Mouse (Mus musculus) left cerebral cortex, postnatal 4 days (tissue): ENCODE results near the gene Dnajc24. TPM values are rescaled to one million over a fixed set of nuclear protein-coding genes. Genes with fewer than 3 reads are reported as not detected.

Experiments used
- DNase-seq: peaks from one replicate; pipeline ENCODE4 v3.0.0-alpha.2; 2022
- intact Hi-C: fragments of 180-260 bp; cut with DNase I; formaldehyde crosslinking; loops from one replicate; pipeline ENCODE4 v1.15.1; 2025
- total RNA-seq, 2 experiments: library from RNA; stranded (reverse); gene quantifications; 2 replicates each; pipeline ENCODE4 v1.2.3; 2021

The Dnajc24 gene
- total RNA-seq: 10 to 100 TPM; 23.3 to 27.1 TPM

DNA sequence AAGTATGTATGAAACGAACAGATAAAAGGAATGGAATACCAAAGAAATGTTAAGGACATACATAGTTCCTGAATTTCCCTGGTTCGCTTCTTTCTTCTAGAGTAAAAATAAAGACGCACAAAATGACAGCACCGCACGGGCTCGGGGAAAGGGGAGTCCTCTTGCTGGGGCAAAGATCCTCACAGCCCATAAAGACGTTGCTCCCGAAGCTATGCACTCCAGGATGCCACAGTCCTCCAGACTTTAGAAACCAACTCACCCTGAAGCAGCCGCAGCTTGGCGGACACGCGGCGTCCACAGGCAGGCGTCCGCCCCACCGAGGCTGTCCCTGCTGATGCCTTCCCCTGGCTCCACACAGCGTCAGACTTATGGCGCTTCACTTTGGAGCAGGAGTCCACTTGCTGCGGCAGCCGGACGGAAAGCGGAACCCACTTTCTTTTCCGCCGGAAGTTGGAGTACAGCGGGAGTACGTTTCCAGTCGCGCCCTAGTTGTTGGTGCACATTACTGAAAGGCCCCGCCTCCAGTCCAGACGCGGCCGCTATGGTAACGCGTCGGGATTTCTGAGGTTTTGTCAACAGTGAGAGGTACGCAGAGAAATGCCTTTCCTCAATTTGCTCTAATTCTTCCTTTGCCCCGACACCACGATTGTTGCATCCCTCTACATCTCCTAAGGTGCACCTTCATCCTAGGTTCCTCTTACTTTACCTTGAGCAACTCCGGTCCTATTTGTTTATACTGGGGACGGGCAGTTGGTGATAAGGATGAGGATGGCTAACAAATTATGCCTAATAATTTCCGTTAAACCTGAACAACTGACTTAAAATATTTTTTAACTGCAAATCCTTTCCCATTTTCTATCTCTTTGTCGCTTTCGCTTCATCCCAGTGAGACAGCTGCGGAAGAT is at the start of gene Dnajc24:
TSS of gene Dnajc24 (minus strand) at position 715 of the 905 bp plus-strand sequence.
- intact Hi-C loops: no loop called here
- peak; percentile 90 for DNase-seq

DNA sequence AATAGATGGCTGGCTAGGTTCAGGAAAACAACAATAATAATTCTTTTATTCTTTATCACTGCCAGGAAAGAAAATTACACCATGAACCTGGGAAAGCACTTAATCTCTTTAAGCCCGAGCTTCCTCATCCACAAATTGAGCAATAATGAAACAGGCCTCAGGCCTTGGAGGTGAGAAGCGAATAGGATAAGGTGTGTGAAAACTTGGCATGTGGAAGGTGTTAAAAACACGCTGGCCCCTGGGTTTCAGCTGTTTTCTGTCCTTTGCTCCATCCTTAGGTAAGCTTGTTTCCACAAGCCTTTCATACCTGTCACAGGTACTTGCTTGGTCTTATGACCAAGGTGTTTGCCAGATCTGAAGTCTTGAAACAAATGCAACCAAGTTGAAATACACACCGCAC is 43.3 kb upstream of the Dnajc24 start:
- intact Hi-C loops: no loop called here
- no peak for DNase-seq

DNA sequence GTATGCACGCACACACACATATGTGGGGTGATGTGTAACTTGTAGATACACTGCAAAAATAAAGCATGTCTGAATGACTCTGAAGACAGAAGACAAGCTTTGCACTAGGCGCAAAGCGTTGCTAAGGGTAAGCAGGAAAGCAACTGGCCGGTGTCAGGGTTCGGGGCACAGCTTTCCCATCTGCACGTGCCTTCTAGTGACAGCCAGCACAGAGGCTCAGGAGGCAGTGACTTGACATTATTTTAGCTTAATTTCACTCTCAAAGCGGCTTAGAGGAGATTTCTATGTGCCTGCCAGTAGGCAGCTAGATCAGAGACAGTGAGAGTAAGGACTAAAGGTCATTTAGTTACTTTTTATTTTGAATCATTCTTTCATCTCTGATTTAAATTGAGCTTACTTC is 39.1 kb upstream of the Dnajc24 start:
- DNase-seq: peak; percentile 5
- intact Hi-C loops: no loop called here

DNA sequence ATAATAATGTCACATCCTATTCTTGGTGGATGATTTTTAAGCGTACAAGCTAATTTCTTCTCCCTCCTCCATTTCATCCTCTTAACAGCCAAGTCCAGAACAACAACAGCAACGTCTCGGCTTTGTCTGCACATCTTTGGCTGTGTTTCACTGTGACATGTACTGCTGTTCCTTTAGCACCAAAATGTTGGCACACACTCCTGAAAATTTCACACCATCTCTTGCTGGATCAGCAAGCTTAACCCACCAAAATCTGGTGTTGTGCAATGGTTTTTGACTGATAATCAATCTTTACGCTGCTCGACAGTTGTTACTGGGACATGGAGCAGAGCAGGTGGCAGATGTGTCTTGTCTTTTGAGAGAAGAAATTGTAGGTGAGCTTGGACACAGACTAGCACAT is 38.6 kb upstream of the Dnajc24 start:
- DNase-seq: no peak
- intact Hi-C loops: no loop called here

DNA sequence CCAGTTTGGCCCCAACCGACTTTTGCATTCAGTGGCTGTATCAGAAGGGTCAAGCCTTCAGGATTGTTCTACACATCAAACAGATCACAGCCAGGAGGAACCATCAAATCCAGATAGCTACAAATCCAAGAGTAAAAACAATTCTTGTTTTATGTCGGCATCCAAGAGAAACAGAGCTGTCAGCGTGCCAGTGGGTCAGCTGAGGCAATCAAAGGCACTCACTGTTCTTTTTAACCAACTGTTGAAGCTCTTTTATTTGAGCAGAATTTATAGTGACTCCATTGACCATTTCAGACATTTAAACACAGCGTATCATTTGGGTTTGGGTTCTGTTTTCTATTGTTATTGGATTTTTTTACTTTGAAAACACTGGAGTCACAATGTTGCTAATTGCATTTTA is 34.9 kb upstream of the Dnajc24 start:
- intact Hi-C loops: no loop called here

DNA sequence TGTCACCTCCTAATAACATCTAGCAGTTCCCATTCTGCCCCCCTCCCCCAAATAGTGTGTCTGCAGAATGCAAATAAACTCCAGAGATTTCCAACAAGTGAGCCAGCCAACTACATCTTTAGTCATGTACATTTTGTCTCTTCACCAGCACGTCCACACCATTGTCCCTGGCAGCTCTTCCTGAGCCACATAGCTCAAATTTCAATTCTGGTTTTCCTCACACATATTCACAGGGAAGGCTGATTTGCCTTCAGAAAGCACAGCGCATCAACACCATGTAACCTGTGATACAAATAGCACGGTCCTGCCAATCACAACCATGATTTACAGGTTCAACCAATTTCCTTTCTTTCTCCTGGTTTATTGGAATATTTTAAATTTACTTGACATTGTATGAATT is 21.5 kb upstream of the Dnajc24 start:
- intact Hi-C loops: no loop called here
- DNase-seq: no peak

More for the DNA sequence above, 34.9 kb upstream of the Dnajc24 start:
- peak; percentile 32 for DNase-seq

DNA sequence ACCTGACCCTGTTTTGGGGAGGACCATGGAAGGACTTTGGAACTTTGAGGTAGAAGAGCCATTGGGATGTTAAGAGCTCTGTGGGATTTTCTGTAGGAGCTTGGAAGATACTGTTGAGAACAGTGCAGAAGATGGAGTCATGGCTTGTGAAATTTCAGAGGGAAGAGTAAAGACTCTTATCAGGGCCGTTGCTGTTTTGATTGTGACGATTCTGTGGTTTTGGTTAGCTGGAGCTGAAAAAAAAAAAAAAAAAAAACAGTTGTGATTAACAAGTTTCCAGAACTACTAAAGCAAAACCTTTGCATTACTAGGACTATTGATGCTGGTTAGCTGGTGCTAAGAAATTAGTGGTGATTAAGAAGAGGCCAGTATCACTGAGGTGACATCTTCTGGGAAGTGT is 5.1 kb upstream of the Dnajc24 start:
- intact Hi-C loops: no loop called here
- DNase-seq: no peak

DNA sequence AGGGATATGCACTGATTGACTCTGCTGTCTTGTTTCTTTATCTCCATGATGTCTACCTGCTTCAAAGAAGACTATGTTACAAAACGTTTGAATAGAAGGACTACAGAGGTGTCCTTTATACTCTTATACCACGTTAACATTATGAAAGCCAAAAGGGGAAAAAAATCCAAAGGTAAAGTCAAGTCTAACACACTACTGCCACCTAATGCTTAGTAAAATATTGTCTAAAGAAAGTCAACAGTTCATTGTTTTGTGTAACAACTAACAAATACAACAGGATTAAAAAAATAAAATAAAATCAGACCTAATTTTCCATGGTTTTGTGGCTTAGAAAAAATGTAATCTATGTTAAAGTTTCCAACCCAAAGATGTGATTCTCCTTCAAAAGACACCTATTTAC is 15.3 kb downstream of the Dnajc24 start:
- no peak for DNase-seq

DNA sequence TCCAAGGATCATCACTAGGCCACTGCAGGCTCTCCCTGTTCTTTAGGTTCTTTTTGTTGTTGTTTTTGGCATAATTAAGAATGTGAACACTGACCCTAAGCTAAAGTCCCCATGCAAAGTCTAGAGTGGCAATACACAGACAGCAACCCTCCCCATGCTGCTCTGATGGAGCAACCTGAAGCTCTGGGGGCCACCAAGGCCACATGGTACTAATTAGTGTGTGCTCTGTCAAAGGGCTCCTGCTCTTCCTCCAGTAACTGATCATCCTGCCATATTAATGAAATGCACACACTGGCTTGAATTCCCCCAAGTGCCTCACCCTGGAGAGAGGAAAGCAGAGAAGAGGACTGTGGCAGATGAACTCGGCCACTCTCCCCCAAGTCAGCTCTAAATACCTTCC is 16.2 kb downstream of the Dnajc24 start:
- intact Hi-C loops: no loop called here

More for the DNA sequence above, 15.3 kb downstream of the Dnajc24 start:
- intact Hi-C loops: no loop called here

DNA sequence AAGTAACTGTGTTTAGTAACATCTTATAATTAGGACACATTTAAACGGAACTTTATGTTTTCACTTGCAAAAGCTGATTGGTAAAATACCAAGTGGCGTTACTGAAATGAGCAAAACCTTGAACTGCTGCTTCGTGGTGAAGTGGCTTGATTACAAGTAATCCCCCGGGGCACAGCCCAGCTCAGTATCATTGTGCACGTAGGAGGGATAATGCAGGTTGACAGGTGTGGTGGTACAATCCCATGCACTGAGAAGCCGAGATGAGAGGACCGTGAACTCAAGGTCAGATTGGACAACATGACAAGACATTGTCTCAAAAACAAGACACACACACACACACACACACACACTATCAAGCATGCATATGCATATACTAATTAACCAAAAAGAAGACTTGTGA is 18.1 kb downstream of the Dnajc24 start:
- DNase-seq: no peak
- intact Hi-C loops: no loop called here

More for the DNA sequence above, 16.2 kb downstream of the Dnajc24 start:
- no peak for DNase-seq

DNA sequence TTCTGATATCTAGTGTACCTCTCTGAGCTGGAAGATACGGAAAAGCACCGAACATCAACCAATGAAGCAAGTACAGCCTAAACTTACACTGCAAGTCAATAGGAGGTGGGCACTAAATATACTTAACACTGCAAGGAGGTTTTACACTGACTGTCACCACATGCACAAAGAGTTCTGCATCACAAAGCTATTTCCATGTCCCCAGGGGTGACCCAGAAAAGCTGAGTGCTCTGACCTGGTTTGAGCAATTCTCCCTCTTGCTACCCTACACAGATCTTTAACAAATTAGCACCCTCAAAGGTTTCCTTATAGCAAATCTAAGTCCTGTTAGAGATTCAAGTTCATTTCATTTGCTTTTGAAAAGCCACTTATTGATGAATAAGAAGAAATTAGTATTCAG is 25.3 kb downstream of the Dnajc24 start:
- DNase-seq: no peak

DNA sequence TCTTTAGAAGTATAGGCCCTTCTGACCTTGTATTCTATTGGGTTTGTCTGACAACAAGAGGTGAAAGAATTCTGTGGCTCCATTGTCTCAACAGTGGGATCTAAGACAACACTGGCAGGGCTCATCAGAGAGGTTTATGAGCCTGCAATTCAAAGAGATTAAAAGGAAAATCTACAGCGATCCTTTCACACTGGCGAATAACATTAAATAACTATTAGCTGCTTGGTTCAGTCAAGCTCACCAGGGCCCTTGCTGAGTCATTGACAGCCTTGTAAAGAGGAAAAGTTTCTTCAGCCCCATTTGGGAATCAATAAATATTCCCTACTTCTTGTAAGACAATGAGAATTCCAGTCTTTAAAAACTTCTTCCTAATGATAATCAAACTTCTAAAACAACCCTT is 29.4 kb downstream of the Dnajc24 start:
- intact Hi-C loops: no loop called here

More for the DNA sequence above, 25.3 kb downstream of the Dnajc24 start:
- intact Hi-C loops: no loop called here

DNA sequence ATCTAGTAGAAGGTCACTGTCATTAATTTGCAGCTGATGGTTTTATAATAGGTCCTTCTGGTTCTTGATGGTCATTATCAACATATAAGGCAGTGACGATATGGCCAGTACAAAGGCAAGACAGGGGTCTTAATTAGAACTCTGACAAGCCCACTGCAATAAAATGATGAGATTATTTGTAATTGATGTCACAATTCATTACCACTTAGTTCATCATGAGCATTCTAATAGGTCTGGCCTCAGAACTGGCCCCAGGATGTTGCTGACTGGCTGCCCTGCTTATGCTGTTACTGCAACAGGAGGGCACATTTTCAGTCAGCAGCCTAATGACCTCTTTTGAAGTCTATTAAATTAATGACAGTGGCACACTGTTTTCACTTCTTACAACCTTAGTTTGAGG is 39.9 kb downstream of the Dnajc24 start:
- no peak for DNase-seq
- intact Hi-C loops: no loop called here

More for the DNA sequence above, 29.4 kb downstream of the Dnajc24 start:
- no peak for DNase-seq

DNA sequence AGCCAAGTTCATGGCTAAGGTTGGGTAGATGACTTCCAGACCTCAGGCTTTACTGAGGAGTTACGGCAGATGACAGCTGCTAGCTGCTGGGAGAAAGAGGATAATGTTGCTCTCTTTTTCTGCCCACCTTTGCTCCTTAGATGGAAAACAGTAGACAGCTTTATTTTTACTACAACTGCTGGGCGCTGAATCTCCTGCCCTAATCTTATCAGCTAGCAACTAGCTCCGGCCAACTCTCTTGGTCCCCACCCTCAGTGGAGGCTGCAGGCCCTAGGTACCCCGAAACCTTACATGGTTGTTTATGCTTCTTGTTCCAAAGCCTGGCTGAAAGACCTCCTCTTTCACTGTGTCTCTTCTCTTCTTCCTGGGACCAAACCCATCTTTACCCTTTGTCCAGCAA is 49.5 kb downstream of the Dnajc24 start:
- intact Hi-C loops: no loop called here
- no peak for DNase-seq

DNA sequence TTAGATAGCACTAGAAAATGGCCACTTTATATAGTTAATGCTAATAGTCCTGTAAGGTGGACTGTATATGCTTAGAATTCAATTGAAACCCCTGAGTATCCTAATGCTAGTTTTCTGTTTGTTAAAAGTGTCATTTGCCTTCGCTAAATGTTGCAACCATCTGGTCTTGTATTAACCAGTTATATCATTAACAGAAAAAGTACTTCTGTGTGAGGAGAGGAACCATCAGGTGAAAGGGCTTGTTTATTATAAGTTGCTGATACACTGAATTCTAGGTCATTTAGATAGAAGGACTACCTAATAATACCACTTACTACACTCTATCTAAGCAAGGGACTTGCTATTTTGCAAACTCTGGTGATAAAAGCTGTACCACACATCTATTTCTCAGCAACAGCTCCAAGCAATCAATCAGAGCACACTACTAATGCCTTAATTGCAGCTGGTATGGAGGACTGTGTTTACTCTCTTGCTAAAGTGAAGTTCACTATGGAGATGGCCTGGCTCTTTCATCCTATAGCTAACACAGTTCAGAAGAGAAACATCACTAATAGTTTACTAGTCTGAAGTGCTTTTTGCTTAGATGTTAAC is 51.9 kb downstream of the Dnajc24 start:
- intact Hi-C loops: no loop called here
- DNase-seq: no peak

DNA sequence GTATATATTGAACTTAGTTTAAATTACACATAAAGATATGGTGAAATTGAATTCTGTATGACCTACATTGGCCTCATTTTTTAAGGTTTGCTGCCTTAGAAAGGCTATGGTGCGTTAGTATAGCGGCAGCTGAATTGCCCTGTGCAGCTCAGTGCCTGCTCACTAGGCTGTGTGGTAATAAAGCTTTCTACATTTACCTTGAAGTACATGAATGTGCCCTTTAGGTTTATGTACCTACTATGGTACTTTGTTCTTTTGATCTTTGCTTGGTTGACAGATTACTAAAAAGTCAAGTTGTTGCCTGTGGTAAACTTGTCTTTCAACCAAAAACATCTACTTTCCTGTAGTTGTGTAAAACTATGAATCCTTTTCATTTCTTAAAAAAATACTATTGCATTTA is 53.2 kb downstream of the Dnajc24 start:
- intact Hi-C loops: no loop called here

DNA sequence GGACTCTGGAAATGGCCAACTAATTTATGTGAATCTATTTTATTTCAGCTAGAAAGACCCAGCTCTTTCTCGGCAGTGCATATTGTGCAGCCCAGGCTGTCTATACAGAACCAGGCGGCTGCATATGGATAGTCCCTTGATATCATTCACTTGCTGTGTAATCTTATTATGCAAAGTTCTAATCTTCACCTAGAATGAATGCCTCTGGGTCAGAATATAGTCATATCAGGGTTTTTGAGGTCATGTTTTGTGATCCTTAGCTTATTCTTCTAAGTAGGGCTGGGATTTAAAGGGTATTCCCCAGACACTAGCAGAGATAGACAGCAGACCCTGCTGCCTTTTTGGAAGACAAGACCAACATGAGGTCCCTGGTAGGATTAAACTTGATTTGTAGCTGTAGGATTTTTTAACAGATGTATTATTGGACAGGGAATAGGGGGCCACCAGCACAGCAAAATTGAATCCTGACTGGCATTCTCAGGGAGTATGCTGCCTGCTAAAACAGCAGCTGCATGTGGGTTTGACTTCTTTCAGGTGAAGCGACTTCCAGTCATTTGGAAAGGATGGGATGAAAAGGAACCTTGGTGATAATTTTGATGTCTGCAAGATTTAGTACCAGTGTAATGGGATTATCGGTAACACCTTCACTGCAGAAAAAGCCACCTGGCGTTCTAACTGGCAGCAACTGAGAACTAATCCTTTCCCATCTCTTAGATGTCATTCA is 85.6 kb downstream of the Dnajc24 start:
- no peak for DNase-seq
- intact Hi-C loops: no loop called here

More for the DNA sequence above, 53.2 kb downstream of the Dnajc24 start:
- DNase-seq: no peak
